Mouse (Mus musculus) midbrain, embryonic 11.5 days (tissue): ENCODE measurements around the gene 1700074P13Rik. TPM values are rescaled to one million over a fixed set of nuclear protein-coding genes. Genes with fewer than 3 reads are reported as not detected.
"Not testable (repeated sequence)": the region's sequence is repeated elsewhere in the genome, so short reads cannot be mapped to it uniquely, and the experiment has no call there.

Experiments used
- ATAC-seq: fragments of 200-750 bp; cut with Nextera tagmentation; 2 replicates; pipeline ENCODE4 v1.8.0; 2017; ENCODE audit warnings: moderate TSS enrichment, moderate library complexity; ENCODE audit not compliant: low FRiP score
- DNase-seq: peaks from one replicate; pipeline ENCODE4 v3.0.0; 2015; ENCODE audit warnings: low spot score; ENCODE audit errors: missing footprints
- H3K27ac ChIP-seq: fragments of 300-500 bp; sonication (generic); 2 replicates; pipeline ENCODE4 v1.5.1; 2014; ENCODE audit warnings: low read depth, low read length
- H3K27me3 ChIP-seq: fragments of 300-500 bp; sonication (generic); 2 replicates; pipeline ENCODE4 v1.6.1; 2014; ENCODE audit warnings: mild to moderate bottlenecking, low read length, moderate library complexity, mixed read lengths; ENCODE audit not compliant: control insufficient read depth, insufficient read depth
- H3K36me3 ChIP-seq: fragments of 300-500 bp; sonication (generic); 2 replicates; pipeline ENCODE4 v1.6.1; 2014; ENCODE audit warnings: mild to moderate bottlenecking, low read length, moderate library complexity, mixed read lengths; ENCODE audit not compliant: control insufficient read depth, insufficient read depth
- H3K4me1 ChIP-seq: fragments of 300-500 bp; sonication (generic); 2 replicates; pipeline ENCODE4 v1.6.1; 2014; ENCODE audit warnings: low read length; ENCODE audit not compliant: control insufficient read depth, insufficient read depth
- H3K4me2 ChIP-seq: fragments of 300-500 bp; sonication (generic); 2 replicates; pipeline ENCODE4 v1.6.1; 2014; ENCODE audit warnings: mild to moderate bottlenecking, moderate library complexity
- H3K4me3 ChIP-seq: fragments of 300-500 bp; sonication (generic); 2 replicates; pipeline ENCODE4 v1.5.1; 2014; ENCODE audit warnings: low read depth, low read length
- H3K9ac ChIP-seq: fragments of 300-500 bp; sonication (generic); 2 replicates; pipeline ENCODE4 v1.6.1; 2014; ENCODE audit warnings: low read length
- H3K9me3 ChIP-seq: fragments of 300-500 bp; sonication (generic); 2 replicates; pipeline ENCODE4 v1.6.1; 2016; ENCODE audit warnings: low read length; ENCODE audit not compliant: control insufficient read depth
- WGBS: fragments of 180-500 bp; shearing (Covaris S2); extraction: QIAGEN DNeasy Blood & Tissue Kit; methylation state at CpG from one replicate; pipeline ENCODE4 v1.1.7; 2014; 5-methylcytosine and 5-hydroxymethylcytosine counted together
- polyA plus RNA-seq: library from polyadenylated mRNA; unstranded; fragments of >200 nt; fragmentation: Nextera tagmentation; extraction: Ambion mirVana; gene quantifications from 2 replicates; pipeline ENCODE4 v1.2.1, GENCODE M21; 2014

The 1700074P13Rik gene
- not detected in 2 replicates for polyA plus RNA-seq

DNA sequence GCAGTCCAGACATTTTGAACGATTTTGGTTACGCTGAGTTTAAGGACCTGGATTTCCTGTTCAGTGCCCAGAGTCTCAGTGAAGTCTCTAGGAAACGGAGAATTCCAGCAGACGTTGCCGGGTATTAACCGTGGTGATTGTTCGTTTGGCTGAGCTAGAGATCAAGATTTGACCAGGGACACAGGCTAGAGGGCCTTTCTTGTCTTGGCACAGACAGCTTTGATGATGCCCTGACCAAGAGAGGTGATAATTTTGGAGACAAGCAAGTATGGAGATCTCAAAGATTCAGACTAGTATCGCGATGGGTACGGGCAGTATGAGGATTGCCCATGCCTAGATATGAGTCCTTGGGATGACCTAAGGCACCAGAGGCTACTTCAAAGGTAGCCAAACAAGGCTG lies at the start of gene 1700074P13Rik:
TSS of gene 1700074P13Rik (minus strand) at position 101 of the 400 bp plus-strand sequence.
- no peaks in the 10 kb centered on the region for H3K9me3 ChIP-seq
- H3K27ac ChIP-seq, result no peak within 1 kb of the TSS
- no peak for ATAC-seq
- no peaks in the 10 kb centered on the region for H3K27me3 ChIP-seq
- H3K4me2 ChIP-seq, result no peak within 1 kb of the TSS
- 94% methylated on average over 10 of the region's 10 CpGs for WGBS
- no peaks in the 10 kb centered on the region for H3K36me3 ChIP-seq
- no peak for DNase-seq
- H3K4me1 ChIP-seq, result no peaks in the 10 kb centered on the region
- no peak within 1 kb of the TSS for H3K4me3 ChIP-seq
- H3K9ac ChIP-seq, result no peak within 1 kb of the TSS

DNA sequence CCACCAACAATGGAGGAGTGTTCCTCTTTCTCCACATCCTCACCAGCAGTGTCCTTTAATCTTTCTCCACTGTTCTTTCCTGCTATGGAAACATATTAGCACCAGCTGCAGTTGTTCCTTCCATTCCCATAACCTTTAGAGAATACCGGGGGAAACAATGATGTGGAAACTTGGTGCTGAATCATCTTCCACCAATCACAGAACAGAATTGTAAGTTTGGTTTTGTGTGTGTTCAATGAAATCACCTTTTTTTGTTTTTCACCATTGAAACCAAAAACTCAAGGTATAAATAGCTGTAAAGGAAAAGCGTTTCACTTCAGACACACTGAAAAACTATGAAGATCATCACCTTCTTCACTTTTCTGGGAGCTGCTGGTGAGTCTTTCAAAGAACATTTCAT lies 24.1 kb upstream of the 1700074P13Rik start, which contains the start of gene 1810009J06Rik:
TSS of gene 1810009J06Rik (plus strand) at position 301 of the 400 bp plus-strand sequence.
- not testable (repeated sequence) for H3K36me3 ChIP-seq, H3K27ac ChIP-seq, H3K9ac ChIP-seq, H3K4me1 ChIP-seq, ATAC-seq, H3K4me3 ChIP-seq, H3K9me3 ChIP-seq, H3K4me2 ChIP-seq, H3K27me3 ChIP-seq, DNase-seq
- 85% methylated on average over 2 of the region's 2 CpGs for WGBS

DNA sequence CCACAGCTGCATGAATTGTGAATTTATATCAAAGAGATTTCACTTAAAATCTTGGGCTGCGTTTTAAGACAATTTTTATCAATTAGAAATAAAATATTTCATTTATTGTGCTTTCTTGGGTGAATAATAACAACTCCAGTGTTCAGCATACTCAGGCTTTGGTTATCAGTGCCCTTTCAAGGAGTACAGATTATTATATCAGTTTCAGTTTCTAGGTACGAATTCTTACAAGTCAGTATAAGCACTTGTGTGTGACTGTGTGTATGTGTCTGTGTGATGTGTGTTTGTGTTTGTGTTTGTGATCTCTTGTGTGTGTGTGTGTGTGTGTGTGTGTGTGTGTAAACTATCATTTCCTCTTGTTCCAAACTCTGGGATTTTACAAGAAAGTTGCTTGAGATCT lies 13.4 kb upstream of the 1700074P13Rik start:
- H3K9me3 ChIP-seq, result no peaks in the 10 kb centered on the region
- ATAC-seq, result no peak
- H3K4me2 ChIP-seq, result no peak overlapping the region
- no peak overlapping the region for H3K9ac ChIP-seq
- no peak overlapping the region for H3K27ac ChIP-seq
- no peak for DNase-seq
- no peaks in the 10 kb centered on the region for H3K27me3 ChIP-seq
- H3K36me3 ChIP-seq, result no peaks in the 10 kb centered on the region
- 65% methylated on average over 2 of the region's 2 CpGs for WGBS
- no peak overlapping the region for H3K4me3 ChIP-seq
- H3K4me1 ChIP-seq, result no peaks in the 10 kb centered on the region

DNA sequence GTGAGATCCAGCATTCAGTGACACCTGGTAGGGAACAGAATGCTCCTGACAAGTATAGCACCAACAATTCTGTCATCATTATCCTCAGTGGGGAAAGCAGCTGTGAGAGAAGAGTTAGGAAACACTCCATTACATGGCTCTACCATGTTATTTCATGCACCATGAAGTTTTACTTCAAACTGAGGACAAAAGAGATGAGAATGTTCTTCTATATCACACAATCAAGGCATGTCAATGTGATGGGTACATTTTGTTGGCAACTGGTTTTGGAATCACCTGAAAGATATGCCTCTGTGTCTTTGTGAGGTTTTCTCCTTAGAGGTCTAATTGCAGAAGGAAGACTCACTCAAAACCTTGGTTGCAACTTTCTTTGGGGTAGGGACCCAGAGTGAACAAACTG lies 11.4 kb upstream of the 1700074P13Rik start, which contains the start of gene Gm4744:
TSS of gene Gm4744 (minus strand) at position 101 of the 400 bp plus-strand sequence.
- no peak for ATAC-seq
- DNase-seq, result no peak

DNA sequence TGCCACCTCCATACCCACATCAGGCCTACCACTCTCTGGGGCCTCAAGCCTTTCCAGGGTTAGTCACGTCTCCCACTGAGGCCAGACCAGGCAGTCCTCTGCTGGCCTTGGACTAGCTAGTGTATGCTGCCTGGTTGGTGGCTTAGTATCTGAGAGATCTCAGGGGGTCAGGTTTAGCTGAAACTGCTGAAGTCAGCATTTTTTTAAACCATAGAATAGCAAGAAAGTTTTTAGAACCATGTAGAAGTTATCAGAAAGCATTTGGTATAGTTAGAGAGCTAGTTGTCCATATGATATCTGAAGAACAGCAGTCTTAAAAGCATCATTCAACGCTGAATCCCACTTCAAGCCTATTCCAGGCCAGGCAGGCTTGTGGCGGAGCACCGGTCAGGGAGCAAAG lies 20.4 kb downstream of the 1700074P13Rik start:
- no peaks in the 10 kb centered on the region for H3K36me3 ChIP-seq
- H3K4me1 ChIP-seq, result no peaks in the 10 kb centered on the region
- H3K9me3 ChIP-seq, result no peaks in the 10 kb centered on the region
- H3K4me3 ChIP-seq, result no peak overlapping the region
- no peak overlapping the region for H3K27ac ChIP-seq
- DNase-seq (no peak), ATAC-seq (no peak)
- no peak overlapping the region for H3K9ac ChIP-seq
- H3K4me2 ChIP-seq, result no peak overlapping the region
- 87% methylated on average over 4 of the region's 4 CpGs for WGBS
- no peaks in the 10 kb centered on the region for H3K27me3 ChIP-seq

More for the DNA sequence above, 11.4 kb upstream of the 1700074P13Rik start, which contains the start of gene Gm4744:
- H3K36me3 ChIP-seq, result no peaks in the 10 kb centered on the region
- H3K9me3 ChIP-seq, result no peaks in the 10 kb centered on the region
- no peaks in the 10 kb centered on the region for H3K27me3 ChIP-seq
- no peak within 1 kb of the TSS for H3K27ac ChIP-seq
- no peaks in the 10 kb centered on the region for H3K4me1 ChIP-seq
- H3K4me2 ChIP-seq, result no peak within 1 kb of the TSS
- H3K9ac ChIP-seq, result no peak within 1 kb of the TSS
- no peak within 1 kb of the TSS for H3K4me3 ChIP-seq

DNA sequence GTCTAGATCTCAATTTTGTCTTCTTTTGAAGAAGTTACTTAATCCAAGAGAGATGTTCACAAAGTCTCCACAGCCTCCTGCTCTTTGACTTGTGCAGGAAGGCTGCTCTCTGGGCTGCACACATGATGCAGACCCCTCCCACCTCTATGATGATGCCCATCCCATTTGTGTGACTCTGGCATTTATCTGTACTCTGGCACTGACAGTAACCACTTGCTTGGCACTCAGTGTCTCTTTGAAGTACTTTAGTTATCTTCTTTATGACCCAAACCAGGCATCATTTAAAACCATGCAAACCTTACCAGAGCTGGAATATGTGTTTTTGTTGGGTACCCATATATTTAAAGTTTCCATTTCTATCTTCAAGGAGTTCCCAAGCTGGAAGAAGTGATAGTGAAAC lies 40.1 kb downstream of the 1700074P13Rik start, which contains the start of gene Prss58:
TSS of gene Prss58 (minus strand) at position 101 of the 400 bp plus-strand sequence.
- Histone ChIP-seq H3K9me3 (no peaks in the 10 kb centered on the region), H3K4me3 (no peak within 1 kb of the TSS), H3K4me1 (no peaks in the 10 kb centered on the region), H3K4me2 (no peak within 1 kb of the TSS), H3K27ac (no peak within 1 kb of the TSS), H3K36me3 (no peaks in the 10 kb centered on the region), H3K27me3 (no peaks in the 10 kb centered on the region), H3K9ac (no peak within 1 kb of the TSS)
- ATAC-seq (no peak), DNase-seq (no peak)

DNA sequence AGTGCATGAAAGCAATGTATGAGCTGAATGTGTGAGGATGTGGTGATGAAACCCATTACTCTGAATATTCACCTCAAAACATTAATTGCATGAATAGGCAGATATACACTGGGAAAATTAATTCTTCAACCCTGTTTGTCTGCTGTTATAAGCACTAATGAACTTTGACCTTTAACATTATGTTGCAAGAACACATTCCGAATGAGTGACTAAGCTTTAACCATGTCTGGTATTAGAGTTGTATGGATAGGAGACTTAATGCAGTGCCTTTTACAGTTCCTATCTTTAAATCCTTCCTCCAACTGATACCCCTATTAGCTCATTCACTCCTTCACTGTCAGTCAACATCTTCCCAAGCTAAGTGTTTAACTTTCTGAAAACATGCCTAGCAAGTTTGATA lies 45.6 kb downstream of the 1700074P13Rik start:
- no peaks in the 10 kb centered on the region for H3K36me3 ChIP-seq
- no peak overlapping the region for H3K27ac ChIP-seq
- H3K9ac ChIP-seq, result no peak overlapping the region
- DNase-seq (no peak), ATAC-seq (no peak)
- no peaks in the 10 kb centered on the region for H3K4me1 ChIP-seq
- no peaks in the 10 kb centered on the region for H3K27me3 ChIP-seq
- no peak overlapping the region for H3K4me3 ChIP-seq
- no peak overlapping the region for H3K4me2 ChIP-seq
- H3K9me3 ChIP-seq, result no peaks in the 10 kb centered on the region
- WGBS, result 97% methylated on average over 1 of the region's 1 CpGs

DNA sequence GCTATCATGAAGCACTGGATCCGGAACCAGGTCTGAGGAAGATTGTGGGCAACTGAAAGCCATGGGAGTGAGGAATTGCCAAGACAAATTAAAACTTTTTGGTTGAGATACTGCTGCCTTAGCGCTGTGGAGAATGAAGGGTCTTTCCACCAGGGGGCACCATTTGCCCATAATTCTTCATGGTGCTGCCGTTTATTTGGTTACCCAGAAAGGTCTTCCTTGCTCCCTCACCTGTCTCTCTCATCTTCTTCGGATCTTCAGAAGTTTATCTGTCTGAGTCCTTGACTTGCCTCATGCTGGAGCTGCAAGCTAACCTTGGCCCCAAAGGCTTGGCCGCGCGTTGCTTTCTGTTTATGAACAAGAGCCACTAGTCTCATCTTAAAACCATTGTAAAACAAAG lies 46.8 kb downstream of the 1700074P13Rik start:
- Histone ChIP-seq H3K9ac (no peak overlapping the region), H3K4me1 (no peaks in the 10 kb centered on the region), H3K9me3 (no peaks in the 10 kb centered on the region), H3K4me2 (no peak overlapping the region), H3K27me3 (no peaks in the 10 kb centered on the region), H3K27ac (no peak overlapping the region), H3K36me3 (no peaks in the 10 kb centered on the region), H3K4me3 (no peak overlapping the region)
- 48% methylated on average over 7 of the region's 7 CpGs for WGBS
- peak; percentile 81 for DNase-seq
- no peak for ATAC-seq

DNA sequence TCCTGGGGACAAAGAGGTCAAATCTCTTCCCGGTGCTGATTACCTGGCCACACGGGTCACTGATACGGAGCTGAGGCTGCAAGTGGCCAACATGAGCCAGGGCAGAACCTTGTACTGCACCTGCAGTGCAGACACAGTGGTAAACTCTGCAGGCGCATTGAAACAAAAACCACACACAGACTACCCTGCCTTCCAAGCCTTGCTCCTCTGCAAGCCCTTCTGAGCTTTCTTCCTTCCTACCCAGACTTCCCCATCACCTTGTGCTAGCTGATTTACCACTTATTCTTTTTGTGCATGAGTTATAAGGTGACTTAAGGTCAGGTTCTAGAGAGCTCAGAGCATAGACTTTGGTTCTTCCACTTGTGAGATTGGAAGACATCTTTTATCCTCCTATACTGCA lies 48.6 kb downstream of the 1700074P13Rik start:
- Histone ChIP-seq H3K27me3 (no peaks in the 10 kb centered on the region), H3K4me2 (no peak overlapping the region), H3K9me3 (no peaks in the 10 kb centered on the region), H3K27ac (no peak overlapping the region), H3K9ac (no peak overlapping the region), H3K4me1 (no peaks in the 10 kb centered on the region), H3K36me3 (no peaks in the 10 kb centered on the region), H3K4me3 (no peak overlapping the region)
- DNase-seq, result no peak
- ATAC-seq, result no peak
- 81% methylated on average over 4 of the region's 4 CpGs for WGBS
